Mouse (Mus musculus) CH12.LX (cell line): ENCODE measurements around the gene Tpst1.

Experiments used
- CTCF ChIP-seq, 2 experiments: IDR thresholded peaks in 1 of 2; conservative IDR thresholded peaks in 1 of 2; 2 replicates each; pipeline ENCODE4 v1.5.1; 2011 to 2012; ENCODE audit warnings: low read depth in 2 of 2, low read length in 2 of 2, improper control_type of control experiment in 1 of 2, inconsistent platforms in 1 of 2, mild to moderate bottlenecking in 1 of 2, moderate library complexity in 1 of 2
- ETS1 ChIP-seq: conservative IDR thresholded peaks from 2 replicates; pipeline ENCODE4 v1.6.1; 2012; ENCODE audit warnings: low read depth, mild to moderate bottlenecking, inconsistent platforms, low read length, improper control_type of control experiment, moderate library complexity
- MAX ChIP-seq: IDR thresholded peaks from 2 replicates; pipeline ENCODE4 v1.6.1; 2011; ENCODE audit warnings: low read length, improper control_type of control experiment

GRCm38 (mm10) chr5:130074491-130074890 is 1.4 kb downstream of the Tpst1 start:
- TF ChIP-seq MAX (no peak), CTCF (conservative IDR thresholded peaks at IDR 0.05 in 1 of 2, IDR thresholded peaks at IDR 0.05 in 1 of 2; ENCODE audit: low read depth in 2 of 2, low read length in 2 of 2) (no peak), ETS1 (no peak)
